Mouse (Mus musculus) kidney, adult 2 months (tissue): ENCODE results near the gene Polr3h. TPM values are rescaled to one million over a fixed set of nuclear protein-coding genes. Genes with fewer than 3 reads are reported as not detected.

Experiments used
- DNase-seq: peaks from one replicate; pipeline ENCODE4 v3.0.0; 2021
- H3K27ac ChIP-seq: fragments of 200-500 bp; 2 replicates; pipeline ENCODE4 v1.5.1; 2012; ENCODE audit warnings: low read depth, low read length, control low read depth, inconsistent platforms; ENCODE audit not compliant: insufficient read depth
- H3K27me3 ChIP-seq: fragments of 200-500 bp; replicated peaks from 2 replicates; pipeline ENCODE4 v1.6.1; 2012; ENCODE audit warnings: mild to moderate bottlenecking, moderate library complexity, low read length, inconsistent platforms; ENCODE audit not compliant: control insufficient read depth, insufficient read depth
- H3K36me3 ChIP-seq: fragments of 200-500 bp; 2 replicates; pipeline ENCODE4 v1.6.1; 2012; ENCODE audit warnings: mild to moderate bottlenecking, moderate library complexity, low read length, inconsistent platforms; ENCODE audit not compliant: control insufficient read depth, insufficient read depth
- H3K4me1 ChIP-seq: fragments of 200-500 bp; 2 replicates; pipeline ENCODE4 v1.6.1; 2011; ENCODE audit warnings: low read length; ENCODE audit not compliant: control insufficient read depth, insufficient read depth
- H3K4me3 ChIP-seq: fragments of 200-500 bp; 2 replicates; pipeline ENCODE4 v1.5.1; 2011; ENCODE audit warnings: mild to moderate bottlenecking, low read depth, low read length, control low read depth; ENCODE audit not compliant: insufficient read depth
- CTCF ChIP-seq: fragments of 200-500 bp; conservative IDR thresholded peaks from 2 replicates; pipeline ENCODE4 v1.5.1; 2011; ENCODE audit warnings: low read depth, mild to moderate bottlenecking, control low read depth, low read length, moderate library complexity, mixed read lengths; ENCODE audit not compliant: insufficient read depth, insufficient read length
- POLR2A ChIP-seq: fragments of 200-500 bp; IDR thresholded peaks from one replicate; pipeline ENCODE4 v1.6.1; 2011; ENCODE audit warnings: low read depth, low read length, control low read depth
- WGBS: fragments of 180-500 bp; shearing (Covaris S2); methylation state at CpG from one replicate; pipeline ENCODE4 v1.1.7; 2018; 5-methylcytosine and 5-hydroxymethylcytosine counted together
- polyA plus RNA-seq: library from polyadenylated mRNA; depleted of rRNA; stranded (reverse); fragments of >200 nt; gene quantifications from 2 replicates; pipeline ENCODE4 v1.2.3, GENCODE M21; 2012

The Polr3h gene
- polyA plus RNA-seq, 1 experiment: 20.2 TPM

DNA sequence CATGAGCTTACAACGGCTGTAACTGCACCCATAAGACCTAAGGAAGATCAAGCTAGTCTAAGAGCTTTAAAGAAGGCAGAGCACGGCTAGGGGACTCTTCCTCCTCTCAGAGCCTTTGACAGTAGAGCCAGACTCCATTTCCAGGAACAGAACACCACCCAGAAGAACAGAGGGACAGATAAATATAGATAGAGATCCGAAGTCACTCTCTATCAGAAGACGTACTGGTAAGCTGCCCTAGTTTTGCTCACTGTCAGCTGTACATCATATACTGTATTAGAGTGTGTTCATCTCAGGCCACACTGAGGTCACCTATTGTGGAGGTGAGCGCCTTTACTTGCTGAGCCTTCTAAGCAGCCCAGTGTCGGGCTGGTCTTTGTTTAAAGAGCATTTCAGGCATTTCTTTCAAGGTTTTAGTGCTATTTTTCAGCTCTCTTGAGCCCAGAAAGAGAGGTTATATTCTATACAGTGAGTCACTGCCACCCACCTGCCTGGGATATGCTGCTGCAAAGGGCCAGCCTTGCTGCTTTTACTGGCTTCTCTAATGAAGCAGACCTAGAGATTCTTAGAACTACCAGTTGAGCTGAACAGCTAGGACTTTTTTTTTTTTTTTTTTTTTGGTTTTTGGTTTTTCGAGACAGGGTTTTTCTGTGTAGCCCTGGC, 34.8 kb downstream of the Polr3h start:
- no peak for TF ChIP-seq POLR2A
- no peak for TF ChIP-seq CTCF
- no peak for DNase-seq
- WGBS: 85% methylated on average over 7 of the region's 7 CpGs
- no peak overlapping the region for H3K4me3 ChIP-seq
- H3K27ac ChIP-seq: no peak overlapping the region
- H3K4me1 ChIP-seq: peaks cover 14% of the 10 kb centered on the region; the same call in 1 of the 2 replicates
- peaks cover 7% of the 10 kb centered on the region for H3K36me3 ChIP-seq
- H3K27me3 ChIP-seq: no peaks in the 10 kb centered on the region

DNA sequence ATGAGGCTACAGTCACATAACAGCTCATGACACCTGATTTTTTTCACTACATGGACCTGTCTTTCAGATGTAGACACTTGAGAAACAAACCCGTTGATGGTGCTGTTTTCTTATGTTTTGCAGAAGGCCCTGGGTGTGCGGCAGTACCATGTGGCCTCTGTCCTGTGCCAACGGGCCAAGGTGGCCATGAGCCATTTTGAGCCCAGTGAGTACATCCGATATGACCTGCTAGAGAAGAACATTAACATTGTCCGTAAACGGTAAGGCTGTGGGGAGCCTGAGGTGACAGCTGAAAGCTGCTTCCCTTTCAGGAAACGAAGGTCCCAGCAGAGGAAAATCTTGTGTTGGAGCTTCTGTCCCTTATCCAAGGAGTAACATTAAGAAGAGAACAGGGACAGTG, 36.9 kb downstream of the Polr3h start:
- peaks cover 25% of the 10 kb centered on the region; the same call in 1 of the 2 replicates for H3K4me1 ChIP-seq
- TF ChIP-seq CTCF (no peak), POLR2A (no peak)
- H3K36me3 ChIP-seq: no peaks in the 10 kb centered on the region; the same call in none of the 2 replicates
- H3K27ac ChIP-seq: no peak overlapping the region
- 63% methylated on average over 7 of the region's 7 CpGs for WGBS
- DNase-seq: no peak
- no peak overlapping the region for H3K4me3 ChIP-seq
- H3K27me3 ChIP-seq: no peaks in the 10 kb centered on the region

DNA sequence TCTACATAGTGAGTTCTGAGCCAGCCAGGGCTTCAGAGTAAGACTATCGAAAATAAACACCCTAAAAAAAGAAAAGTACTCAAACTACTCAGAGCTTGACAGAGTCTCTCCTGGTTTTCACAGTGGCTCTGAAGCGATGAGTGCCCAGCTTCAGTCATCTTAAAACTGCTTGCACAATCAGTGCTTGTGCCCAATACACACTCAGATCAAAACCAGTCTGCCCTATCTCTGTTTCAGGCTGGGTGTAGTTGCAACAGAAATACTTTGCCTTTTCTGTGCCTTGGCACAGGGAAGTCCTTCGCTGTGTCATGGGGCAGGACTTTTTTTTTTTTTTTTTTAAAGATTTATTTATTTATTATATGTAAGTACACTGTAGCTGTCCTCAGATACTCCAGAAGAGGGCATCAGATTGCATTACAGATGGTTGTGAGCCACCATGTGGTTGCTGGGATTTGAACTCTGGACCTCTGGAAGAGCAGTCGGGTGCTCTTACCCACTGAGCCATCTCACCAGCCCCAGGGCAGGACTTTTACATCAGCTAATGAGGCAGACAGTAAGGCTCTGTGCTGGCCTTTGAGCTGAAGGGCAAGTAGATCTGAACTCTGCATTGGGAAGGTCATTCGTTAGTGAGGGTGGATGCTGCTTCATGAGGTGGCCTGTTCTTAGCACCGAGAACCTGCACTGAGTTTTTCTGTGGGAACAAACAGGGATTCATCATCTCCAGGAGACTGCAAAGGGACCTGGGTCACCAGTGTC, 39.1 kb downstream of the Polr3h start:
- WGBS: 64% methylated on average over 6 of the region's 6 CpGs
- DNase-seq: peak; percentile 57
- H3K27me3 ChIP-seq: no peaks in the 10 kb centered on the region
- peaks cover 32% of the 10 kb centered on the region; the same call in 1 of the 2 replicates for H3K4me1 ChIP-seq
- no peaks in the 10 kb centered on the region; the same call in none of the 2 replicates for H3K36me3 ChIP-seq
- peak overlapping the region; percentile 10; the same call in 1 of the 2 replicates for H3K27ac ChIP-seq
- no peak overlapping the region for H3K4me3 ChIP-seq
- TF ChIP-seq CTCF: no peak
- TF ChIP-seq POLR2A: no peak

DNA sequence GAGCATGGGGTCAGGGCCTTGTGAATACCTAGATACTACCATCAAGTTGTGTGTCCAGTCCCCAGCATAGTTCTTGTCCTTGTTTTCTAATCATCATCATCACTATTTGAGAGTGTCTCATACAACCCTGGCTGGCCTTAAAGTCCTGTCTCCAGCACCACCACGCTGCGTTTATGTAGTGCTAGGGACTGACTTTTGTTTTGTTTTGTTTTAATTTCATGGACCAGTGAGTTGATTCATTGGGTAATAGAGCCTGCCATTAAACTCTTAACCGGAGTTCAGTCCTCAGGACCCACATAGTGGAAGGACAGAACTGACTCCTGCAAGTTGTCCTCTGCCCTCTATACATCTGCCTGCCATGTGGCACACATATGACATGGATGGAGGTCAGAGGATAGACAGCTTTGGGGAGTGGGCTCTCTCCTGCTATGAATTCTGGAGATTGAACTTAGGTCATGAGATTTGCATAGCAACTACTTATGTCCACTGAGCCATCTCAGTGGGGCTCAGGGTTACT, 40.6 kb downstream of the Polr3h start:
- TF ChIP-seq POLR2A: no peak
- TF ChIP-seq CTCF: no peak
- no peaks in the 10 kb centered on the region for H3K27me3 ChIP-seq
- no peaks in the 10 kb centered on the region; the same call in 1 of the 2 replicates for H3K36me3 ChIP-seq
- 27% methylated on average over 3 of the region's 3 CpGs for WGBS
- peaks cover 40% of the 10 kb centered on the region for H3K4me1 ChIP-seq
- no peak overlapping the region for H3K27ac ChIP-seq
- no peak overlapping the region for H3K4me3 ChIP-seq
- peak; percentile 35 for DNase-seq

DNA sequence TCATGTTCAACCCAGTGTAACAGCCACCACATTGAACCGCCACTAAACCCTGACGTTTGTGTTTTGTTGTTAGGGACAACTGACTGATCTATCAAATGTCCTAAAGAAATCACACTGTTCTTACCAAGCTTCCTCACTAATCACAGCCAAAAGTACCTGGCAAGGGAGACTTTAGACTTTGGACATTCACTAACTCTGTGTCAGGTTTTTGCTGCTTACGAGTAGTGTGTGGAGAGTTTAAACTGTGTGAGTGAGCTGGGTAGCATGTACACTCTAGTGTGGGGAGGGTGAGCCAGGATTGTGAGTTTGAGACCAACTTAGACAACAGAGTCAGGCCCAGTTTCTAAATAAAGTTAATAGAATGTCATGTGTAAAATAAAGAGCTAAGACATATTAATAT, 43.7 kb downstream of the Polr3h start:
- no peaks in the 10 kb centered on the region for H3K27me3 ChIP-seq
- 40% methylated on average over 3 of the region's 3 CpGs for WGBS
- no peak for TF ChIP-seq CTCF
- no peak for TF ChIP-seq POLR2A
- no peaks in the 10 kb centered on the region for H3K36me3 ChIP-seq
- H3K4me3 ChIP-seq: no peak overlapping the region
- peak; percentile 84 for DNase-seq
- peak overlapping the region; percentile 34 for H3K27ac ChIP-seq
- peaks cover 52% of the 10 kb centered on the region for H3K4me1 ChIP-seq

DNA sequence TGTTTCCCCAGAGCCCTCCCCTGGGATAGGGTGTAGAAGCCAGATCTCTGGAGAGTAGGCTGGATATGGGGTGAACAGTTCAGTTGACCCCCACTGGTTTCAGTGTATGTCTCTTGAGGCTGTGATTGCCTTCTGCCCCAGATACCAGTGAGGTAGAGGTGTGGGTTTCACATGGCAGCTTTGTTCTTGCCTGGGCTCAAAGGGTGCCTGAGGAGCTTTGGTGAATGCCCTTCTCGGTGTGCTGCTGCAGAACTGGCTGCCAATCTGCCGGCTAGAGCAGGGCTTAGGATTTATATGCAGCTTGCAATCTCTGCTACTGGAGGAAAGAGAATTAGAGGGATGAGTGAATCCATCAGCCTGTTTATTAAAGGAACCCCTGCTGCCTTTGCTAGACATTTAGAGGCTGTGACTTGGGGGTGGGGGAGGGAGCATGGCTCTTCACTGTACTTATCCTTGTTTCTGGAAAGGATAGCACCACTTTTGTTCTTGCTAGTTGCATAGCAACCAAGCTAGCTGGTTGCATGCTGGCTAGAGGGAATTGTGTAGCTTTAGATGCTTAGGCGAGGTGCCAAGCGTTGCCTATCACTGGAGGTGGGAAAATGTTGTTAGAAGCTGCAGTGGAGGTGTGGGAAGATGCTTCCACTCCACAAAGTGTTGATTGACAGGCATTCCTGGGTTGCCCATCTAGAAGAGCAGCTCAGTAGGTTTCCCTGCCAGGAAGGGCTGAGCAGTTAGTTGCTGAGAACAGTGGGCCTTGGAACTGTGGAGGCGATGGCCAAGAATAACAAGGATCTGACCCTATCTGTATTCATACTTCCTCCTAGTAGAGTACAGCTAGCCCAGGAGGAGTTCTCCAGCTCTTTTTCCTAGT, 46.3 kb downstream of the Polr3h start:
- no peaks in the 10 kb centered on the region for H3K27me3 ChIP-seq
- H3K27ac ChIP-seq: no peak overlapping the region
- no peak for TF ChIP-seq POLR2A
- no peak for TF ChIP-seq CTCF
- H3K36me3 ChIP-seq: no peaks in the 10 kb centered on the region
- no peak overlapping the region for H3K4me3 ChIP-seq
- peaks cover 45% of the 10 kb centered on the region for H3K4me1 ChIP-seq
- DNase-seq: peak; percentile 36
- whole genome bisulfite sequencing: 43% methylated on average over 5 of the region's 5 CpGs
